Mouse (Mus musculus): ENCODE results near the gene Lgals12.

- TF ChIP-seq CTCF (IDR thresholded peaks at IDR 0.05; ENCODE audit: extremely low read depth, insufficient read depth, insufficient read length, insufficient replicate concordance) (no peak), POLR2A (IDR thresholded peaks at IDR 0.05; ENCODE audit: low read depth, low read length) (no peak)
Measured at GRCm38 (mm10) chr19:7576180-7576579, 30.8 kb downstream of the Lgals12 start.
